Mouse (Mus musculus) midbrain, postnatal 0 days (tissue): Measurements from ENCODE around the gene Adamts5. TPM values are rescaled to one million over a fixed set of nuclear protein-coding genes. Genes with fewer than 3 reads are reported as not detected.

ENCODE experiments used
- ATAC-seq: fragments of 200-750 bp; cut with Nextera tagmentation; 2 replicates; pipeline ENCODE4 v1.8.0; 2017; ENCODE audit warnings: moderate number of reproducible peaks, mild to moderate bottlenecking, moderate TSS enrichment, moderate library complexity; ENCODE audit not compliant: low FRiP score
- DNase-seq: peaks from one replicate; pipeline ENCODE4 v3.0.0-alpha.2; 2015; ENCODE audit warnings: low spot score
- H3K27ac ChIP-seq: fragments of 300-500 bp; sonication (generic); 2 replicates; pipeline ENCODE4 v1.5.1; 2014; ENCODE audit warnings: low read depth, mild to moderate bottlenecking, low read length, mixed read lengths
- H3K27me3 ChIP-seq: fragments of 300-500 bp; sonication (generic); 2 replicates; pipeline ENCODE4 v1.6.1; 2014; ENCODE audit warnings: low read length, control low read depth, mixed read lengths; ENCODE audit not compliant: insufficient read depth
- H3K36me3 ChIP-seq: fragments of 300-500 bp; sonication (generic); 2 replicates; pipeline ENCODE4 v1.6.1; 2014; ENCODE audit warnings: low read length, control low read depth, mixed read lengths; ENCODE audit not compliant: insufficient read depth
- H3K4me1 ChIP-seq: fragments of 300-500 bp; sonication (generic); 2 replicates; pipeline ENCODE4 v1.6.1; 2014; ENCODE audit warnings: mild to moderate bottlenecking, control low read depth, antibody characterized with exemption, low read length, mixed read lengths; ENCODE audit not compliant: insufficient read depth
- H3K4me2 ChIP-seq: fragments of 300-500 bp; sonication (generic); 2 replicates; pipeline ENCODE4 v1.6.1; 2014; ENCODE audit warnings: low read depth, mild to moderate bottlenecking, low read length, mixed read lengths; ENCODE audit not compliant: poor library complexity, severe bottlenecking
- H3K4me3 ChIP-seq: fragments of 300-500 bp; sonication (generic); 2 replicates; pipeline ENCODE4 v1.5.1; 2014; ENCODE audit warnings: low read depth, mild to moderate bottlenecking, low read length, moderate library complexity
- H3K9ac ChIP-seq: fragments of 300-500 bp; sonication (generic); replicated peaks from 2 replicates; pipeline ENCODE4 v1.6.1; 2014; ENCODE audit warnings: mild to moderate bottlenecking, low read length, moderate library complexity, mixed read lengths; ENCODE audit not compliant: poor library complexity, severe bottlenecking
- H3K9me3 ChIP-seq: fragments of 300-500 bp; sonication (generic); 2 replicates; pipeline ENCODE4 v1.6.1; 2016; ENCODE audit warnings: low read length, control low read depth
- CTCF ChIP-seq: IDR thresholded peaks from 2 replicates; pipeline ENCODE4 v1.5.1; 2016; ENCODE audit warnings: antibody characterized with exemption, mild to moderate bottlenecking
- WGBS: fragments of 180-500 bp; shearing (Covaris S2); extraction: QIAGEN DNeasy Blood & Tissue Kit; methylation state at CpG from one replicate; pipeline ENCODE4 v1.1.7; 2014; 5-methylcytosine and 5-hydroxymethylcytosine counted together
- polyA plus RNA-seq: library from polyadenylated mRNA; unstranded; fragments of >200 nt; fragmentation: Nextera tagmentation; extraction: Ambion mirVana; gene quantifications from 2 replicates; pipeline ENCODE4 v1.2.1, GENCODE M21; 2015
- total RNA-seq: library from RNA; depleted of rRNA; stranded (reverse); fragments of >200 nt; gene quantifications from 2 replicates; pipeline ENCODE4 v1.2.3, GENCODE M21; 2014

The Adamts5 gene
- total and polyA plus RNA-seq, 2 experiments from 2014 or later: 2.0 to 3.6 TPM

DNA sequence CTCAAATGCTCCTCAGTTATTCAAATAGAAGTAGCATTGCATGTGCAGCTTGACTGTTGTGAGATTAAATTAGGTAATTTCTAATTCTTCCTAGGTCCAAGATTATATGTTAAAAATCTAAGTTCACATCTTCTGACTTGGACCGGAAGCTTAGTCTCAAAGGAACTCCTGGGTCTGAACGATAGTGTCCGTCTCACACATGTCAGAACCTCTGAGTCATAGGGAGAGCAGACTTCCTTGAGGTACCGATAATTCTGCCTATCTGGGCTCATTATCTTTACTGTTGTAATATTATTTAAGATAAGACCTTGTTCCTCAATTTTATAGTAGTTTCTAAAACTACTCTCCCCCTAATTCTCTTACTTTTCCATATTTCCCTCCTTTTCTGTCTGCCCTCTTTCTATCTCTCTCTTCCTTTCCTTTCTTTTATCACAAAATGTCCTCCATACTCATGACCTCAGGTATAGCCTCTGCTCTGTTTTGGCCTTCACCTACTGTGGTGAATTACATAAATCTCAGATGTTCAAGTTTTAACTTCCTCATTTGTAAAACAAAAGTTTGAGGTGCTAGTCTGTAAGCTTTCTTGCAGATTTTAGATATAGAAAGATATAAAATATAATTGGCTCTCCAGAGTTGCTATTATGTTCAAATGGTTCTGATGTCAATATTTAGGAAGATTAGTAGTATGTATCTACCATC is 36.8 kb downstream of the Adamts5 start:
- no peak overlapping the region for H3K9ac ChIP-seq
- H3K27ac ChIP-seq: no peak overlapping the region
- no peaks in the 10 kb centered on the region for H3K36me3 ChIP-seq
- H3K4me3 ChIP-seq: no peak overlapping the region
- WGBS: 94% methylated on average over 4 of the region's 4 CpGs
- ATAC-seq: no peak
- H3K9me3 ChIP-seq: no peaks in the 10 kb centered on the region
- no peak for TF ChIP-seq CTCF
- no peak for DNase-seq
- no peaks in the 10 kb centered on the region for H3K4me1 ChIP-seq
- H3K4me2 ChIP-seq: no peak overlapping the region
- H3K27me3 ChIP-seq: no peaks in the 10 kb centered on the region

DNA sequence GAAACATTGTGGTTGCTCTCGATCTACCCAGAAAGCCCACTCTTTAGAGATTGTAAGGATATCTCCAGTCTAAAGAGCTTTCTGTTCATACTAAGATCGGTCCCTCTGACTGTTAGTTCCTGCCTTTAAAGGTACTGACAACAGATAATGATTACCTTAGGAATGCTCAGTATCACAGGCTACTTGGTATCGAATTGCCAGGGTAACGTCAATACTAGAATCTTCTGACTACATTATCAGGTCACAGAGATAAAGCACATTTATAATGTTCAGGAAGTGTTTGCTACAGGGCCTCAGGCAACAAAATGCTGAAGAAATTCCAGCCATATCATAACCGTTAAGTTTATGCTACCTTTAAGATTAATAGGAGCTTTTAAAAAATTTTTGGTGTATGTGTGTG is 47.1 kb downstream of the Adamts5 start:
- no peak overlapping the region for H3K27ac ChIP-seq
- H3K9me3 ChIP-seq: no peaks in the 10 kb centered on the region
- TF ChIP-seq CTCF: no peak
- no peaks in the 10 kb centered on the region for H3K36me3 ChIP-seq
- no peak overlapping the region for H3K4me2 ChIP-seq
- no peak overlapping the region for H3K9ac ChIP-seq
- H3K27me3 ChIP-seq: no peaks in the 10 kb centered on the region
- no peak overlapping the region for H3K4me3 ChIP-seq
- 90% methylated on average over 5 of the region's 5 CpGs for WGBS
- H3K4me1 ChIP-seq: no peaks in the 10 kb centered on the region
- ATAC-seq (no peak), DNase-seq (no peak)

DNA sequence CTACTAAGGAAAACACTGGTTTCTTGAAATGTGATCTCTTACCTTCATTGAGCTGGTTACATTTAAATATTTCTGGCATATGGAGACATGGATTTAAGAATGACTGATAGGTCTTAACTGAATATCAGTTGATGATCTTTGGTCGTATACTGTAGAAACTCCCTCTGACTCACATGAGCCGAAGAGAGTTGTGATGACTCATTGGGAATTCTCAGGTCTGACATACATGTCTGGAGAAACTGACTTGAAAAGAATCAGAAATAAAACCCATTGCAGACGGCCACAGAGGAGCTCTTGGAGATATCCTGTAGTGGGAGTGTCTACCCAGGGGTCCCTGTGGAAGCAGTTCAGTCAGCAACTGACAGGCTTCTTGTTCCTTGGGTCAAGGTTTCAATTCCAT is 74.6 kb downstream of the Adamts5 start:
- Histone ChIP-seq H3K36me3 (no peaks in the 10 kb centered on the region), H3K4me1 (no peaks in the 10 kb centered on the region), H3K9ac (no peak overlapping the region), H3K27ac (no peak overlapping the region), H3K27me3 (no peaks in the 10 kb centered on the region), H3K4me2 (no peak overlapping the region), H3K9me3 (no peaks in the 10 kb centered on the region), H3K4me3 (no peak overlapping the region)
- WGBS: 77% methylated on average over 3 of the region's 3 CpGs
- DNase-seq: no peak
- no peak for ATAC-seq
- TF ChIP-seq CTCF: no peak

DNA sequence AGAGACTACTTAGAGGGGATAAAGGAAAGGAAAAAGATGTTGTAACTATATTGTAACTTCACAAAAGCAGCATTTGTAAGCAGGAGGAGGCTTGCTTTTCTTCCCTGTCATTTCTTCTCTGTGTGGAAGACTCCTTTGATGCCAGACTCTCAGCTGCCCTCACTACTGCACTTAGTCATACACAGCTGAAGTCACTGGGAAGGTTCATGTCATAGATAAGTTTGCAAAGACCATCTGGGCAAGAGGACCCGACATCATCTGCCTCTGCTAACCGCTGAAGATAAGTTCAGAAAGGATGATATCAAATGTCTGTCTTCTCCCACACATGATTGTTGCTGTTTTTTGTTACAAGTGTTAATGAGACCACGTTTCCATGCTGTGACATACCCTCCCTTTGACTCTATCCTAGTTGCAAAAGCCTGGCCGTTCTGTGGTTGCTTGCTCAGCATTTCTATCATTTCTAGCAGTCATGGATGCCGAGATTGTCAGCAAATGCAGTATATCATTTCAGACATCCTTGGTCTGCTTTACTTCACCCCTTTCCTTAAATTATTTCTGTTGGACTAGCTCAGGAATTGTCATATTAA is 79.2 kb downstream of the Adamts5 start:
- 85% methylated on average over 5 of the region's 5 CpGs for WGBS
- Histone ChIP-seq H3K27me3 (no peaks in the 10 kb centered on the region), H3K4me1 (no peaks in the 10 kb centered on the region), H3K4me3 (no peak overlapping the region), H3K9me3 (no peaks in the 10 kb centered on the region), H3K36me3 (no peaks in the 10 kb centered on the region), H3K9ac (no peak overlapping the region), H3K4me2 (no peak overlapping the region), H3K27ac (no peak overlapping the region)
- DNase-seq: no peak
- no peak for TF ChIP-seq CTCF
- no peak for ATAC-seq

DNA sequence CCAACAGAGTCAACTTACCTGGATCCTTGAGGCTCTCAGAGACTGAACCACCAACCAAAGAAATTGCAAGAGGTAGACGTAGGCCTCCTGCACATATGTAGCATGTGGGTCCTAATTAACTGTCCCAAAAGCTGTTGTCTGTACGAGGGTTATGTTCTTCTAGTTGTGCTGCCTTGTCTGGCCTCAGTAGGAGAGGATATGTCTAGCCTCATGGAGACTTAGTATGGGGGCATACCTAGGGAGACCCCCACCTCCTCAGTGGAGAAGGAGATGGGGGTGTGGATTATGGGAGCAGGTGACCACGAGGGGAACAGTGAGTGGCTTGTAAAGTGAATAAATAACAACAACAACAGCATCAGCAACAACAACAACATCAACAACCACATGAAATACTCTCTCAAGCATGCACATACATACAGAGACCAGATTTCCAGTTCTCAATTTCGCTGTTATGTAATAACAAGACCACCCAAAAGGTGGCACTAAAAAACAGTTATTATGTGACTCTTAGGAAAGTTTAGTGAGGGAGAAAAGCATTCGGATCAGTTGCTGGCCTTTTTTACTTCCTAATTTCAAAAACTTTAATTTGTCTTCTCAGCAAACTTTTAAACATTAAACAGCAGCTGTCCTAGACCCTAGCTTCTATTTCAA is 81.7 kb downstream of the Adamts5 start:
- peak; percentile 34; the same call in 1 of the 2 replicates for ATAC-seq
- no peaks in the 10 kb centered on the region for H3K9me3 ChIP-seq
- no peaks in the 10 kb centered on the region for H3K36me3 ChIP-seq
- H3K4me3 ChIP-seq: no peak overlapping the region
- H3K9ac ChIP-seq: no peak overlapping the region
- peak; percentile 78 for TF ChIP-seq CTCF
- no peak overlapping the region for H3K4me2 ChIP-seq
- no peak overlapping the region for H3K27ac ChIP-seq
- peak; percentile 78 for DNase-seq
- H3K27me3 ChIP-seq: no peaks in the 10 kb centered on the region
- WGBS: 59% methylated on average over 5 of the region's 5 CpGs
- H3K4me1 ChIP-seq: no peaks in the 10 kb centered on the region

DNA sequence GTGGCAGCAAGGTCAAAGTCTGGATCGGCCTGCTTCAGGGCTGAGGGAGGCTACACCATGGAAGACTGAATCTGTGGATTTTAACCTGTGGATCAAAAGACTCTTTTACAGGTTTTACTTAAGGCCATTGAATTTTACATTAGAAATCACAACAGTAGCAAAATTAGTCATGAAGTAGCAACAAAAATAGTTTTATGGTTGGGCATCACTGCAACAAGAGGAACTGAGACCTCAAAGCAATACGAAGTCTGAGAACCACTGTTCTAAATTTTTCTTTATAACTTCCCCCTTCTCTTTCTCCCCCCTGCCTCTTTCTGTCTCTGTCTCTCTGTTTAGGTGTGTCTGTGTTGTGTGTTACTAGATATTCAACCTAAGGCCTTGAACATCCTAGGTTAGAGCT is 87.5 kb downstream of the Adamts5 start:
- no peak for TF ChIP-seq CTCF
- no peak overlapping the region for H3K9ac ChIP-seq
- no peak overlapping the region for H3K4me2 ChIP-seq
- no peaks in the 10 kb centered on the region for H3K27me3 ChIP-seq
- H3K4me1 ChIP-seq: no peaks in the 10 kb centered on the region
- no peaks in the 10 kb centered on the region for H3K9me3 ChIP-seq
- DNase-seq (no peak), ATAC-seq (no peak)
- WGBS: 98% methylated on average over 2 of the region's 2 CpGs
- H3K36me3 ChIP-seq: no peaks in the 10 kb centered on the region
- H3K27ac ChIP-seq: no peak overlapping the region
- no peak overlapping the region for H3K4me3 ChIP-seq
